Mouse (Mus musculus): Measurements from ENCODE around the gene Fkbp10.
A peak's percentile ranks its signal among the peaks of the same experiment; 100 is the strongest.

The Fkbp10 gene

DNA sequence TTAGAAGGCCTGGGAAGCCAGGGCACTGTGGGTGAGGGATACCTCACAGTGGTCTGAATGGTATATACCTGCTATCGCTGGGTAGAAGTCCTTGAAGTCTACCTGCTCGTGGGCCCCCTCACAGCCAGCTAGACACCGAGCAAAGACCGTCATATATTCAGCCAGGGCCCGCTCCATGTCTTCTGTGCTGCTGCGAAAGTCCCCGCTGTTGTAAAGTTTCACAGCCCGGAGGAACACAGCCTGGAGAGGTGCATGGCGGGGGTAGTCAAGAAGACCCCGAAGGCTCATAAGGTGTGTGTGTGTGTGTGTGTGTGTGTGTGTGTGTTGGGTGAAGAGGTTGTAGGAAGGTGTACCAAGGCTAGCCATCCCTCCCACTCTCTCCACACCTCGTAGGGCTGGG, 2.0 kb upstream of the Fkbp10 start:
- DNase-seq: no peak

- DNase-seq: peak; percentile 83 to 90
Measured at GRCm38 (mm10) chr11:100414021-100414913, 1.2 kb upstream of the Fkbp10 start, which contains the start of gene P3h4. Gene P3h4, minus strand, starts transcription at chr11:100414836.

DNA sequence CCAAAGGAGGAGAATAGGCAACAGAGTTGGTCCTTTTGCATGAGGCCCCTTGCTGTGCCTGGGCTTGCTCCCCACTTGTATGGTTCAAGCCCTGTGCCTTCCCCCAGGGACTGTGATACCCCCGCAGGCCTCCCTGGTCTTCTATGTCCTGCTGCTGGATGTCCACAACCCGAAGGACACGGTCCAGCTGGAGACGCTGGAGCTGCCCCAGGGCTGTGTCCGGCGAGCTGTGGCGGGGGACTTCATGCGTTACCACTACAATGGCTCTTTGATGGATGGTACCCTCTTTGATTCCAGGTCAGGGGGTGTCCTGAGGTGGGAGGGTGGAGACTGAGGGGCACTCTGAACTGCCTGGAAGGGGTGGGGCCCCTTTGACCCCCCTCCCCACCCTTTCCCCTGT, 6.0 kb downstream of the Fkbp10 start:
- DNase-seq: no peak

DNA sequence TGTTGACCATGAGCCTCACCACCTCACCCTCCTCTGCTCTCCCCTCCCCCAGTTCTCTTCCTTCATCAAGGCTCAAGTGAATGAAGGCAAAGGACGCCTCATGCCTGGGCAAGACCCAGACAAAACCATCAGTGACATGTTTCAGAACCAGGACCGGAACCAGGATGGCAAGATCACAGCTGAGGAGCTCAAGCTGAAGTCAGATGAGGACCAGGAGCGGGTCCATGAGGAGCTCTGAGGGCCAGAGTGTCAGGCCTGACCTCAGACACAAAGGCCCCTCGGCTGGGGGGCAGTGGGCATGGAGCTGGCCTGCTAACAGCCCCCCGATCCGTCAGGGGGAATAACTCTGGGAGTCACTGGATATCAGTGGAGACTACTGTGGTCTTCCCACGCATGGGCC, 8.3 kb downstream of the Fkbp10 start:
- DNase-seq: no peak

DNA sequence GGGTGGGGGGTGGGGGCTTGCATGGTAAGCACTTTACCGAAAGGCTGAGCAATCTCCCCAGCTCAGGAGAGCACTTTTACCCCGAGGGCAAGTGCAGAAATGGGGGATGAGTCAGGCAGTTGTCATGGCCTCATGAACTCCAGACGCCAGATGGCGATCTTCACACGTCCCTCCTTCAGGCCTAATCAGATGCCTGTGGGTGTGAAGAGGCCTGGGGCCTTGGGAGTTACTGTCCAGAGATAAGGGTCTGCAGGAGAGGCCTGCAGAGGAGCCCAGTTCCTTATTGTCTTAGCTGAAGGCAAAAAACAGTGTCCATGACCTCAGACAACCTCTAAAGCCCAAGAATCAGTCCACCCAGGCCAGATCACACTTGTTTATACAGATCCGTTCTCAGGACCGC, 10.4 kb downstream of the Fkbp10 start:
- DNase-seq: peak; percentile 76 to 81

DNA sequence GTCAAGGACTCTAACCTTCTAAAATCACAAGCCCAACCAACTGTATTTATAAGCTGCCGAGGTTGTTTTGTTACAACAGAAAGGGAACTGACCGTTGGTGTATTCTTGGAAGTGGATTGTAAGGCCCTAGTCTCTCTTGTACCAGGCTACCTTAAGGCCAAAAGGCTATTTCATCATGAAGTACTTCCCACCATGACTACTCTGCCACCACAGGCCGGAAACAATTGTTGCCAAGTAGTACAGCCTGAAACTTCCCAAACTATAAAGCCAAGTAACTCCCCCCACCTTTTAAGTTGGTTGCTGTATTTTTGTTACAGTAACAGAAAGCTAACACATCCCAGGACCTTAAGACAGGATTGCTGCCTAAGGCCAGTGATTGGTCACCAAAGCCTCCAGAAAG, 11.3 kb downstream of the Fkbp10 start:
- DNase-seq: no peak

DNA sequence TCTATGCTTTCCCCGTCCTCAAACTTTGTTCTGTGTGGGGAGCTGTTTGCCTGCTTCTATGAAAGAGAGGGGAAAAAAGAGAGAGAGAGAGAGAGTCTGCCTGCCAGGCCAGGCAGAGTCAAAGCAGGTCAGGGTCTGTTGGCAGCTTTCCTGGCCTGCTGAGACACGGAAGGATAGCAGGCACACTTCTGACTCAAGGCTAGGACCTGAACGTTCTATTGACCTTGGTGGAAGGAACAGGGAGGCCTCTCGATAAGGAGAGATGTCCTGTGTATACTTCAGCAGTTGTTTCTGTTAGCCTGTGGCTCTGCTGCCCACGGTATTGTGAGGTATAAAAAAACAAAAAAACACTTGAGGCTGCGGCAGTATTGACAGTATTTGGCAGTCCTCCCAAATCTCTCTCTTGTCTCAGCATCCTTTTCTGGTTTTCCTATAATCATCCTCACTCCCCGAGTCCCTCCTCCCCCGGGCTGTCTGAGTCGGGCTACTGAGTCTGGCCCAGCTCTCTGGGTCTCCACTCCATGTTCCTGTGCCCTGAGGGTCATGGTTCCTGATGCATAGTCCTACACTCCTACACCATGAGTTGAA, 13.2 kb downstream of the Fkbp10 start:
- peak in 1 of 2 experiments; percentile 23 for DNase-seq

- peak in 1 of 2 experiments; percentile 34 for DNase-seq
Measured at GRCm38 (mm10) chr11:100430052-100430451, 14.6 kb downstream of the Fkbp10 start.

- no peak for DNase-seq
Measured at GRCm38 (mm10) chr11:100432002-100432401, 16.5 kb downstream of the Fkbp10 start.

GRCm38 (mm10) chr11:100435678-100436246, 20.3 kb downstream of the Fkbp10 start:
- DNase-seq: no peak

DNA sequence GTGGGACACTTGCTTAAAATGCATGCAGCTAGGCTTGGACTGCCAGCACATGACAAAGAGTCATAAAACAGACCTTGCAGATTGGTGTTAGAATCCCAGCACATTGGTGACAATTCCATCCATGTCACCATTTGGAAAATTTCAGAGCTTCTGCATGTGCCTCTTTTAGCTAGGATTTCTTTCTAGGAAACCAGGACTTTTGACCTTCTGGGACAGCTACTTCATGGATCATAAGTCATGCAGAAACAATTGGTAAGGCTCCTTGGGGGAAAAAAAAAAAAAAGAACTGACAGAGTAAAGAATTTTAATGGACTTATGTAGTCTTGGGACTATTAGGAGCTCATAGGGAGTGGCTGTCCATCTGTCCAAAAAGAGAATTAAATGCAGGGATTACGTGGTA, 22.4 kb downstream of the Fkbp10 start:
- no peak for DNase-seq

DNA sequence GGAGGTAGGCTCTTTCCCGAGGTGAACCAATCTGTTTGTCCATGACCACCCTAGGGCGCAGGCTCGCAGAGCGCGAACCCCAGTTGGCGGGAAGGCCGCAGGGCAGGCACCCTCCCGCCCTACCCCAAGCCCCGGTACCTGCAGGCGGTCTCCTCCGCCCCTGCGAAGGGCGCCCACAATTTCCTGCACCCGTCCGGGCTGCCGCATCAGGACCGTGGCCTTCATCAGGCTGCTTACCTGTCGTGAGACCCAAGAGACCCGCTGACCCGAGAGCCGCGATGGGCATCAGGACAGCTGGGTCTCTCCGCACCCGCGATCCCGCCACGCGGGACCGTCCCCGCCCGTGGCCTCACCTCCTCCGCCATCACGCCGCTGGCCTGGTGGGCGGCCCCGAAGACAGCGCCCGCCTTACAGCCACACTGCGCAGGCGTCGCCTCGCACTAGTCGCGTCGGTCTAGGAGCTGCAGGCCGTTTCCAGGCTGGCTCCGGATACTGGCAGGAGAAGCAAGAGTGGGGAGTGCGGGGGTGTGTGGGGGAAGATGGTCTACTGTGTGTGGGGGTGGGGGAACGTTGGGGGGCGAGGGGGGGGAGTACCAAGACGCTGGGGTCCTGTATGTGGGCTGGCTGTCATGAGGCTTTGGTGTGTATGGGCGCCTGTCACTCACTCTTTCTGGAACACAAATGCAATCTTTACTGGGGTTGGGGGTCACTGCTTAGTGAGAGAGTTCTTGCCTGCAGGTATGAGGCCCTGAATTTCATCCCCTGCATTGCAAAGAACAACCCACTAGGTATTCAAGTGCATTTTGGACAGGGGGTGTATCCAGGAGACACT, 25.4 kb downstream of the Fkbp10 start:
- peak; percentile 83 to 87 for DNase-seq

GRCm38 (mm10) chr11:100441797-100442196, 26.3 kb downstream of the Fkbp10 start, which contains the start of the genes Nt5c3b and Klhl10:
Gene Nt5c3b, minus strand, starts transcription at chr11:100441808.
Gene Klhl10, plus strand, starts transcription at chr11:100441917.
- no peak for DNase-seq

DNA sequence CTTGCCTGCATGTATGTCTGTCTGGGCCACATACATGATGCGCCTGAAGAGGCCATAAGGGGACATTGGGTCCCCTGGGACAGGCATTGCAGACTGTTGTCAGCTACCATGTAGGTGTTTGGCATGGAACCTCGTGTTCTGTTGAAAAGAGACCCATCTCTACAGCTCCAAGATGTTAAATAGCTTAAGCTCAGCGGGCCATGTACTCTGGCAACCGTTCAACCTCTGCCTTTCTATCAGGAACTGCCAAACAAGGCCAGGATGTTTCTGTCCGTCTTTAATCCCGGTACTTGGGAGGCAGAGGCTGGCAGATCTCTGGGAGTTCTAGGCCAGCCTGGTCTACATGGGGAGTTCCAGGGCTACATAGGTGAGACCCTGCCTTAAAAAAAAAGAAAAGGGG, 27.1 kb downstream of the Fkbp10 start:
- DNase-seq: no peak

DNA sequence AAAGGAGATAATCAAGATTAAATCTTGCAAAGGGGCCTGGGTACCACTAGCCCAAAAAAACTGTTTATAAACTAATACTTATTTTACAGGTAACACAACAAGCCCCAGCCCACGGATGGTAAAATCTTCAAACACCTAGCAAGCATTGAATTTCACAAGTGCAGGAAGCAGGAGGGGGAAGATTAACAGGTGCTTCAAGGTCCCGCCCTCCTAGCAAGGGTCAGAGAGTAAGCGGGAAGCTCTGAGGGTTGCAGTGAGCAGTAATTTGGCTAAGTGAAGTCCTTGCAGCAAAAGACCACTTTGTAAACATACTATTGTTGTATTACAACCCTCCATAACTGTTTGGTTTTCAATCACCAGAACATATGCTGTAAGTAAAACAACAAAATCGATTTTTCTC, 41.8 kb downstream of the Fkbp10 start:
- DNase-seq: no peak

GRCm38 (mm10) chr11:100457711-100458110, 42.2 kb downstream of the Fkbp10 start:
- no peak for DNase-seq

DNA sequence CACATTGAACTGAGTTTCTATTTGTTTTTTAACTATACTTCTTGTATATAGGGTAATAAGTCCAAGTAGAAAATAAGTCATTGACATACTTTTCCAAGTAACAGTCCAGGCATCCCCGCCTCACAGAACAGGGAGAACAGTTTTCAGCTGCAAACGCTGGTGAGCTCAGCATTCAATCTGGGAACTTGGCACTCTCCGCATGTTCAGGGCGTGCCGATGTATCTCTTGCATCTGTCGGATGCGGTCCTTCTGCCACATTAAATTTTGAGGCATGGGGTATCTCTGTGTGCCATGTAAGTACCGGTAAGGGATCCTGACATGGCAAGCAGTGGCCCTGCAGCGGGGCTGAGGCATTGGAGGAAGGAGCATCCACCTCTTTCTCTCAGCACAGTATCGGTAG, 47.2 kb downstream of the Fkbp10 start:
- no peak for DNase-seq

DNA sequence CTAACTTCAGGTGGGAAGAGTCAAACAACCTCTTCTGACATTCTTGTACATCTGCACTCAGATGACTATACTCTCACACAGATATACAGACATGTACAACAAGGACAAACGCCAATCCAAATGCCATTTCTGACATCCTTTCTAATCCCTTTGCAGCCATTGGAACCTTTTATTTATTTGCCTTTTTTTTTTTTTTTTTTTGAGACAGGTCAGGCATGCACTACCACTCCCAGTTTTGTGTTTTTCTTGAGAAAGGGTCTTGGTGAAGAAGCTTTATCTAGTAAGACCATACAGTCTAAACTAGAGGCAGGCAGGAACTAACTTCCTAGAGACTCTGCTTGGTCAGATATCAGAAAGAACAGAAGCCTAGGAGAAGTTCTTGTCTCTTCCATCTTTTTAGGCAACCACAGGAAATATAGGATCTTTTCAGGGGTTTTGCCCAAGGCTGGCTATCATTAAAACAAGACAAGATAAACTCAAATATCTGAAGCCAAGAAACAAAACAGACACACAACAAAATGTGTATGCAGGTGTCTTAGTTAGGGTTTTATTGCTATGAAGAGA, 49.8 kb downstream of the Fkbp10 start:
- no peak for DNase-seq

DNA sequence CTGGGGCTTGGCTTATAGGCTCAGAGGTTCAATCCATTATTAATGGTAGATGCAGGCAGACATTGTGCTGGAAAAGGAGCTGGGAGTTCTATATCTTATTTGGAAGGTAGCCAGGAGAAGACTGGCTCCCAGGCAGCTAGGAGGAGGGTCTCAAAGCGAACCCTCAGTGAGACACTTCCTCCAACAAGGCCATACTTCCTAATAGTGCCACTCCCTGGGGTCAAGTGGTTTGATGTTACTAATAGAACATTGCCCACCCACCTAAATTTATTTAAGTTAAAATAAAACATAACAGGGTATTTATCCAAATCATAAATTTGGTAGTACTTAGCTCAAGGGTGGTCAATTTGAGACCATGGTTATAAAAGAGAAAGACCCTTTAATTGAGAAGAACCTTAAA, 50.3 kb downstream of the Fkbp10 start:
- DNase-seq: no peak

GRCm38 (mm10) chr11:100471352-100472196, 56.1 kb downstream of the Fkbp10 start:
- peak in 1 of 2 experiments; percentile 19 for DNase-seq

- peak; percentile 91 to 92 for DNase-seq
Measured at GRCm38 (mm10) chr11:100472197-100472934, 56.9 kb downstream of the Fkbp10 start, which contains the start of gene Klhl11. Gene Klhl11, minus strand, starts transcription at chr11:100472741.

Measured in cerebellum, postnatal 36 days (tissue).